Mouse (Mus musculus): ENCODE data around the gene Plppr3.

The Plppr3 gene

GRCm38 (mm10) chr10:79874290-79874862 is at the start of gene Plppr3, which contains the start of gene Prtn3:
Gene Plppr3, minus strand, starts transcription at chr10:79874634.
Gene Prtn3, plus strand, starts transcription at chr10:79874476.
- DNase-seq = peak; percentile 93

- DNase-seq = peak; percentile 62
Measured at GRCm38 (mm10) chr10:79921572-79921971, 47.1 kb upstream of the Plppr3 start.

- DNase-seq = peak; percentile 60
Measured at GRCm38 (mm10) chr10:79920958-79921535, 46.6 kb upstream of the Plppr3 start, which contains the start of gene R3hdm4. Gene R3hdm4, minus strand, starts transcription at chr10:79921208.

GRCm38 (mm10) chr10:79920056-79920890 is 45.8 kb upstream of the Plppr3 start:
- peak; percentile 70 for DNase-seq

GRCm38 (mm10) chr10:79919251-79919849 is 44.9 kb upstream of the Plppr3 start:
- DNase-seq = no peak

- peak; percentile 67 for DNase-seq
Measured at GRCm38 (mm10) chr10:79918231-79919078, 44.0 kb upstream of the Plppr3 start.

GRCm38 (mm10) chr10:79917532-79918100 is 43.2 kb upstream of the Plppr3 start:
- no peak for DNase-seq

GRCm38 (mm10) chr10:79916808-79917531 is 42.5 kb upstream of the Plppr3 start, which contains the start of gene Kiss1r:
Gene Kiss1r, plus strand, starts transcription at chr10:79916971.
- peak; percentile 83 for DNase-seq

GRCm38 (mm10) chr10:79916081-79916480 is 41.6 kb upstream of the Plppr3 start:
- DNase-seq = no peak

- no peak for DNase-seq
Measured at GRCm38 (mm10) chr10:79914948-79915596, 40.6 kb upstream of the Plppr3 start.

GRCm38 (mm10) chr10:79914131-79914947 is 39.9 kb upstream of the Plppr3 start:
- DNase-seq = peak; percentile 75

GRCm38 (mm10) chr10:79912412-79912811 is 38.0 kb upstream of the Plppr3 start:
- DNase-seq = no peak

GRCm38 (mm10) chr10:79910556-79910955 is 36.1 kb upstream of the Plppr3 start, which contains the start of gene Gm26602:
Gene Gm26602, plus strand, starts transcription at chr10:79910856.
- DNase-seq = no peak

GRCm38 (mm10) chr10:79909092-79909922 is 34.9 kb upstream of the Plppr3 start:
- no peak for DNase-seq

GRCm38 (mm10) chr10:79908167-79909091 is 34.0 kb upstream of the Plppr3 start, which contains the start of gene Med16:
Gene Med16, minus strand, starts transcription at chr10:79908923.
- DNase-seq = peak; percentile 98

- no peak for DNase-seq
Measured at GRCm38 (mm10) chr10:79907415-79907814, 33.0 kb upstream of the Plppr3 start.

GRCm38 (mm10) chr10:79906712-79907111 is 32.3 kb upstream of the Plppr3 start:
- DNase-seq = no peak
